Mouse (Mus musculus) midbrain, embryonic 16.5 days (tissue): Measurements from ENCODE around the gene Cd79b. TPM values are rescaled to one million over a fixed set of nuclear protein-coding genes. Genes with fewer than 3 reads are reported as not detected.

Experiments used
- ATAC-seq: fragments of 200-750 bp; cut with Nextera tagmentation; 2 replicates; pipeline ENCODE4 v1.8.0; 2017; ENCODE audit warnings: moderate TSS enrichment
- H3K27ac ChIP-seq: fragments of 300-500 bp; sonication (generic); 2 replicates; pipeline ENCODE4 v1.5.1; 2014; ENCODE audit warnings: mild to moderate bottlenecking, low read length, mixed read lengths
- H3K27me3 ChIP-seq: fragments of 300-500 bp; sonication (generic); 2 replicates; pipeline ENCODE4 v1.6.1; 2014; ENCODE audit warnings: low read depth, low read length, mixed read lengths; ENCODE audit not compliant: control insufficient read depth, insufficient read depth
- H3K36me3 ChIP-seq: fragments of 300-500 bp; sonication (generic); 2 replicates; pipeline ENCODE4 v1.6.1; 2014; ENCODE audit warnings: mild to moderate bottlenecking, low read length, moderate library complexity, mixed read lengths; ENCODE audit not compliant: control insufficient read depth, insufficient read depth
- H3K4me1 ChIP-seq: fragments of 300-500 bp; sonication (generic); 2 replicates; pipeline ENCODE4 v1.6.1; 2014; ENCODE audit warnings: mild to moderate bottlenecking, low read length, mixed read lengths; ENCODE audit not compliant: control insufficient read depth, insufficient read depth
- H3K4me2 ChIP-seq: fragments of 300-500 bp; sonication (generic); 2 replicates; pipeline ENCODE4 v1.6.1; 2014; ENCODE audit warnings: mild to moderate bottlenecking, low read length, mixed read lengths
- H3K4me3 ChIP-seq: fragments of 300-500 bp; sonication (generic); 2 replicates; pipeline ENCODE4 v1.5.1; 2014; ENCODE audit warnings: low read depth, mild to moderate bottlenecking, low read length, moderate library complexity, mixed read lengths
- H3K9ac ChIP-seq: fragments of 300-500 bp; sonication (generic); 2 replicates; pipeline ENCODE4 v1.6.1; 2014; ENCODE audit warnings: low read depth, low read length, mixed read lengths
- H3K9me3 ChIP-seq: fragments of 300-500 bp; sonication (generic); replicated peaks from 2 replicates; pipeline ENCODE4 v1.6.1; 2014; ENCODE audit warnings: mild to moderate bottlenecking, low read length, mixed read lengths; ENCODE audit not compliant: control insufficient read depth, poor library complexity, severe bottlenecking
- WGBS: fragments of 180-500 bp; shearing (Covaris S2); extraction: QIAGEN DNeasy Blood & Tissue Kit; methylation state at CpG from one replicate; pipeline ENCODE4 v1.1.7; 2014; 5-methylcytosine and 5-hydroxymethylcytosine counted together
- polyA plus RNA-seq: library from polyadenylated mRNA; unstranded; fragments of >200 nt; fragmentation: Nextera tagmentation; extraction: Ambion mirVana; gene quantifications from 2 replicates; pipeline ENCODE4 v1.2.1, GENCODE M21; 2015

Cd79b gene
- polyA plus RNA-seq, 1 experiment from 2014 or later: 0.92 TPM

GRCm38 (mm10) chr11:106273811-106274210 is 40.8 kb downstream of the Cd79b start:
- Histone ChIP-seq H3K4me1 (peaks cover 18% of the 10 kb centered on the region), H3K36me3 (no peaks in the 10 kb centered on the region), H3K4me3 (no peak overlapping the region), H3K9me3 (no peaks in the 10 kb centered on the region), H3K27ac (no peak overlapping the region), H3K27me3 (no peaks in the 10 kb centered on the region), H3K4me2 (peak overlapping the region; percentile 71; the same call in 1 of the 2 replicates), H3K9ac (no peak overlapping the region)
- WGBS: 97% methylated on average over 6 of the region's 6 CpGs
- ATAC-seq: no peak

GRCm38 (mm10) chr11:106273311-106273684 is 41.3 kb downstream of the Cd79b start:
- 15% methylated on average over 16 of the region's 16 CpGs for WGBS
- Histone ChIP-seq H3K9ac (peak overlapping the region; percentile 80), H3K27ac (peak overlapping the region; percentile 81), H3K4me1 (peaks cover 23% of the 10 kb centered on the region), H3K4me2 (peak overlapping the region; percentile 71), H3K27me3 (no peaks in the 10 kb centered on the region), H3K9me3 (no peaks in the 10 kb centered on the region), H3K4me3 (peak overlapping the region; percentile 77), H3K36me3 (no peaks in the 10 kb centered on the region)
- ATAC-seq: peak; percentile 27

- peak within 1 kb of the TSS; percentile 81 for H3K27ac ChIP-seq
- peak; percentile 93 for ATAC-seq
- under 1% methylated on average over 72 of the region's 72 CpGs for WGBS
- H3K27me3 ChIP-seq: no peaks in the 10 kb centered on the region
- peak within 1 kb of the TSS; percentile 71 for H3K4me2 ChIP-seq
- H3K36me3 ChIP-seq: no peaks in the 10 kb centered on the region
- H3K9ac ChIP-seq: peak within 1 kb of the TSS; percentile 80
- H3K4me3 ChIP-seq: peak within 1 kb of the TSS; percentile 77
- no peaks in the 10 kb centered on the region for H3K9me3 ChIP-seq
- peaks cover 25% of the 10 kb centered on the region for H3K4me1 ChIP-seq
Measured at GRCm38 (mm10) chr11:106272644-106273310, 41.8 kb downstream of the Cd79b start, which contains the start of gene Smarcd2. Gene Smarcd2 (minus strand): TSS chr11:106272972.

GRCm38 (mm10) chr11:106271794-106272643 is 42.5 kb downstream of the Cd79b start:
- peak; percentile 64 for ATAC-seq
- H3K27ac ChIP-seq: peak overlapping the region; percentile 81

GRCm38 (mm10) chr11:106271131-106271793 is 43.3 kb downstream of the Cd79b start:
- peak overlapping the region; percentile 20 for H3K27ac ChIP-seq
- no peaks in the 10 kb centered on the region for H3K9me3 ChIP-seq
- ATAC-seq: no peak
- H3K4me1 ChIP-seq: peaks cover 25% of the 10 kb centered on the region
- peak overlapping the region; percentile 80 for H3K9ac ChIP-seq
- peak overlapping the region; percentile 77 for H3K4me3 ChIP-seq
- 54% methylated on average over 5 of the region's 5 CpGs for WGBS
- H3K36me3 ChIP-seq: peaks cover 5% of the 10 kb centered on the region
- H3K27me3 ChIP-seq: no peaks in the 10 kb centered on the region
- peak overlapping the region; percentile 71 for H3K4me2 ChIP-seq

More at GRCm38 (mm10) chr11:106271794-106272643, 42.5 kb downstream of the Cd79b start:
- H3K36me3 ChIP-seq: no peaks in the 10 kb centered on the region
- WGBS: 2% methylated on average over 41 of the region's 41 CpGs
- peak overlapping the region; percentile 80 for H3K9ac ChIP-seq
- no peaks in the 10 kb centered on the region for H3K9me3 ChIP-seq
- peak overlapping the region; percentile 77 for H3K4me3 ChIP-seq
- H3K27me3 ChIP-seq: no peaks in the 10 kb centered on the region
- H3K4me2 ChIP-seq: peak overlapping the region; percentile 71
- peaks cover 25% of the 10 kb centered on the region for H3K4me1 ChIP-seq

GRCm38 (mm10) chr11:106269060-106269431 is 45.5 kb downstream of the Cd79b start:
- no peaks in the 10 kb centered on the region for H3K27me3 ChIP-seq
- H3K36me3 ChIP-seq: peaks cover 24% of the 10 kb centered on the region
- no peak for ATAC-seq
- no peak overlapping the region for H3K4me3 ChIP-seq
- no peak overlapping the region for H3K27ac ChIP-seq
- H3K9me3 ChIP-seq: no peaks in the 10 kb centered on the region
- H3K4me1 ChIP-seq: peaks cover 22% of the 10 kb centered on the region
- WGBS: 47% methylated on average over 3 of the region's 3 CpGs
- no peak overlapping the region for H3K4me2 ChIP-seq
- H3K9ac ChIP-seq: no peak overlapping the region

- ATAC-seq: no peak
- H3K4me3 ChIP-seq: no peak overlapping the region
- H3K4me1 ChIP-seq: peaks cover 22% of the 10 kb centered on the region
- no peak overlapping the region for H3K4me2 ChIP-seq
- H3K27ac ChIP-seq: no peak overlapping the region
- H3K9me3 ChIP-seq: no peaks in the 10 kb centered on the region
- H3K27me3 ChIP-seq: no peaks in the 10 kb centered on the region
- WGBS: 74% methylated on average over 8 of the region's 8 CpGs
- peak overlapping the region; percentile 20; the same call in 1 of the 2 replicates for H3K9ac ChIP-seq
- H3K36me3 ChIP-seq: peaks cover 30% of the 10 kb centered on the region
Measured at GRCm38 (mm10) chr11:106268326-106269059, 46.1 kb downstream of the Cd79b start.

GRCm38 (mm10) chr11:106267871-106268270 is 46.7 kb downstream of the Cd79b start:
- H3K27ac ChIP-seq: no peak overlapping the region
- WGBS: 67% methylated on average over 5 of the region's 5 CpGs
- H3K4me2 ChIP-seq: no peak overlapping the region
- H3K27me3 ChIP-seq: no peaks in the 10 kb centered on the region
- H3K36me3 ChIP-seq: peaks cover 35% of the 10 kb centered on the region
- no peaks in the 10 kb centered on the region for H3K9me3 ChIP-seq
- H3K9ac ChIP-seq: no peak overlapping the region
- H3K4me1 ChIP-seq: peaks cover 22% of the 10 kb centered on the region
- no peak for ATAC-seq
- no peak overlapping the region for H3K4me3 ChIP-seq
